Mouse (Mus musculus) ES-E14 (cell line): ENCODE results near the gene Plscr2. TPM values are rescaled to one million over a fixed set of nuclear protein-coding genes. Genes with fewer than 3 reads are reported as not detected.

Source experiments
- DNase-seq: peaks from one replicate; pipeline ENCODE4 v3.0.0-alpha.2; 2013; ENCODE audit warnings: low read depth, low spot score
- H3K27ac ChIP-seq: 2 replicates; pipeline ENCODE4 v1.5.1; 2012; ENCODE audit warnings: low read depth, mild to moderate bottlenecking, low read length, moderate library complexity, mixed read lengths; ENCODE audit not compliant: poor library complexity, insufficient read depth, severe bottlenecking
- H3K36me3 ChIP-seq: 2 replicates; pipeline ENCODE4 v1.6.1; 2012; ENCODE audit warnings: mild to moderate bottlenecking, low read length, moderate library complexity, mixed read lengths; ENCODE audit not compliant: control insufficient read depth, poor library complexity, insufficient read depth, severe bottlenecking
- H3K4me1 ChIP-seq, 2 experiments: fragments of 150-350 bp in 1 of 2; sonication (generic) in 1 of 2; 2 replicates each; pipeline ENCODE4 v1.6.1; 2012; ENCODE audit warnings: low read length in 2 of 2, mild to moderate bottlenecking in 1 of 2, mixed read lengths in 1 of 2; ENCODE audit not compliant: control insufficient read depth in 2 of 2, insufficient read depth in 2 of 2, poor library complexity in 1 of 2
- H3K4me3 ChIP-seq, 2 experiments: fragments of 150-350 bp in 1 of 2; sonication (generic) in 1 of 2; 2 replicates each; pipeline ENCODE4 v1.5.1; 2012; ENCODE audit warnings: low read length in 2 of 2, low read depth in 1 of 2, mild to moderate bottlenecking in 1 of 2, mixed read lengths in 1 of 2; ENCODE audit not compliant: insufficient read depth in 1 of 2, poor library complexity in 1 of 2, severe bottlenecking in 1 of 2
- H3K9ac ChIP-seq: 2 replicates; pipeline ENCODE4 v1.6.1; 2012; ENCODE audit warnings: low read depth, mild to moderate bottlenecking, low read length, mixed read lengths; ENCODE audit not compliant: poor library complexity, insufficient read depth, severe bottlenecking
- H3K9me3 ChIP-seq: fragments of 150-350 bp; sonication (generic); 2 replicates; pipeline ENCODE4 v1.6.1; 2012; ENCODE audit warnings: low read depth, mild to moderate bottlenecking, low read length; ENCODE audit not compliant: control insufficient read depth, insufficient read depth
- CHD2 ChIP-seq: IDR thresholded peaks from 2 replicates; pipeline ENCODE4 v1.6.1; 2014; ENCODE audit warnings: mild to moderate bottlenecking, low read depth, low read length, inconsistent platforms
- HCFC1 ChIP-seq: IDR thresholded peaks from 2 replicates; pipeline ENCODE4 v1.6.1; 2012; ENCODE audit warnings: low read length, inconsistent platforms, borderline replicate concordance; ENCODE audit not compliant: insufficient read depth
- MAFK ChIP-seq: IDR thresholded peaks from 2 replicates; pipeline ENCODE4 v1.6.1; 2014; ENCODE audit warnings: mild to moderate bottlenecking, low read depth, low read length, inconsistent platforms; ENCODE audit not compliant: insufficient read depth
- ZC3H11A ChIP-seq: IDR thresholded peaks from 2 replicates; pipeline ENCODE4 v1.6.1; 2012; ENCODE audit warnings: low read depth, mild to moderate bottlenecking, inconsistent platforms, low read length, borderline replicate concordance
- ZNF384 ChIP-seq: IDR thresholded peaks from 2 replicates; pipeline ENCODE4 v1.6.1; 2012; ENCODE audit warnings: low read depth, low read length, inconsistent platforms
- in situ Hi-C, 2 experiments: fragments of 600-800 bp; cut with MboI; formaldehyde crosslinking; loops; one replicate each; pipeline ENCODE4 v1.15.1; 2025; ENCODE audit warnings: low sequenced_read_pairs in 2 of 2, inconsistent platforms in 1 of 2; ENCODE audit not compliant: unreplicated experiment in 2 of 2
- total RNA-seq: library from RNA; depleted of rRNA; stranded (reverse); fragments of 300-350 nt; gene quantifications from 2 replicates; pipeline ENCODE4 v1.2.3, GENCODE M21; 2012

Plscr2 gene
- total RNA-seq, 1 experiment: 1.7 TPM

GRCm38 (mm10) chr9:92229833-92230205 is 45.6 kb upstream of the Plscr2 start:
- Histone ChIP-seq H3K9ac (no peak overlapping the region), H3K27ac (no peak overlapping the region), H3K4me1 (no peaks in the 10 kb centered on the region), H3K9me3 (no peaks in the 10 kb centered on the region), H3K4me3 (no peak overlapping the region), H3K36me3 (no peaks in the 10 kb centered on the region)
- TF ChIP-seq MAFK: no peak
- TF ChIP-seq HCFC1: no peak
- no peak for TF ChIP-seq ZNF384
- TF ChIP-seq ZC3H11A: no peak
- TF ChIP-seq CHD2: no peak
- DNase-seq: no peak
- in situ Hi-C loops: no loop called here

GRCm38 (mm10) chr9:92234901-92235458 is 40.4 kb upstream of the Plscr2 start:
- no peaks in the 10 kb centered on the region for H3K4me1 ChIP-seq
- H3K36me3 ChIP-seq: no peaks in the 10 kb centered on the region
- DNase-seq: no peak
- in situ Hi-C loops: no loop called here
- TF ChIP-seq ZC3H11A (no peak), CHD2 (no peak), MAFK (no peak), ZNF384 (no peak), HCFC1 (no peak)
- no peak overlapping the region for H3K27ac ChIP-seq
- H3K9ac ChIP-seq: no peak overlapping the region
- peaks cover 3% of the 10 kb centered on the region; the same call in 1 of the 2 replicates for H3K9me3 ChIP-seq
- H3K4me3 ChIP-seq: no peak overlapping the region

- TF ChIP-seq HCFC1 (no peak), ZNF384 (no peak), MAFK (no peak), CHD2 (no peak), ZC3H11A (no peak)
- in situ Hi-C loops: no loop called here
- H3K36me3 ChIP-seq: no peaks in the 10 kb centered on the region
- no peak overlapping the region for H3K9ac ChIP-seq
- no peak overlapping the region for H3K4me3 ChIP-seq
- no peak overlapping the region for H3K27ac ChIP-seq
- no peaks in the 10 kb centered on the region for H3K9me3 ChIP-seq
- no peaks in the 10 kb centered on the region; a peak in 1 of 4 replicates for H3K4me1 ChIP-seq
- DNase-seq: no peak
These were observed 26.5 kb upstream of the Plscr2 start for GRCm38 (mm10) chr9:92248773-92249446.

- H3K4me1 ChIP-seq: no peaks in the 10 kb centered on the region; a peak in 1 of 4 replicates
- DNase-seq: no peak
- in situ Hi-C loops: no loop called here
- no peak for TF ChIP-seq MAFK
- TF ChIP-seq CHD2: no peak
- no peak for TF ChIP-seq ZC3H11A
- TF ChIP-seq HCFC1: no peak
- TF ChIP-seq ZNF384: no peak
- H3K27ac ChIP-seq: peak within 1 kb of the TSS; percentile 91
- no peaks in the 10 kb centered on the region for H3K36me3 ChIP-seq
- peak within 1 kb of the TSS; percentile 80 for H3K9ac ChIP-seq
- peak within 1 kb of the TSS; percentile 73 to 90 for H3K4me3 ChIP-seq
- no peaks in the 10 kb centered on the region for H3K9me3 ChIP-seq
These were observed 26.0 kb upstream of the Plscr2 start, which contains the start of gene Plscr1 for GRCm38 (mm10) chr9:92249447-92249852. Plscr1 (plus strand) TSS chr9:92249750.
